Mouse (Mus musculus): ENCODE measurements around the gene Robo2.
"Not testable (repeated sequence)": the region's sequence is repeated elsewhere in the genome, so short reads cannot be mapped to it uniquely, and the experiment has no call there.

Gene Robo2

GRCm38 (mm10) chr16:74216879-74217415, 194.7 kb downstream of the Robo2 start:
- DNase-seq (ENCODE audit: extremely low read depth, insufficient read length, low spot score) = no peak

GRCm38 (mm10) chr16:74215791-74216190, 195.8 kb downstream of the Robo2 start:
- no peak for DNase-seq (ENCODE audit: extremely low read depth, insufficient read length, low spot score)

GRCm38 (mm10) chr16:74200705-74201104, 210.9 kb downstream of the Robo2 start:
- DNase-seq (ENCODE audit: extremely low read depth, insufficient read length, low spot score) = no peak

- no peak for DNase-seq (ENCODE audit: extremely low read depth, insufficient read length, low spot score)
These were observed 211.5 kb downstream of the Robo2 start for GRCm38 (mm10) chr16:74200024-74200703.

GRCm38 (mm10) chr16:74192979-74193554, 218.6 kb downstream of the Robo2 start:
- DNase-seq (ENCODE audit: extremely low read depth, insufficient read length, low spot score) = no peak

- no peak for DNase-seq (ENCODE audit: extremely low read depth, insufficient read length, low spot score)
These were observed 220.0 kb downstream of the Robo2 start for GRCm38 (mm10) chr16:74191621-74192020.

GRCm38 (mm10) chr16:74182509-74183113, 229.0 kb downstream of the Robo2 start:
- DNase-seq (ENCODE audit: extremely low read depth, insufficient read length, low spot score) = no peak

GRCm38 (mm10) chr16:74172673-74173072, 239.0 kb downstream of the Robo2 start:
- no peak for DNase-seq (ENCODE audit: extremely low read depth, insufficient read length, low spot score)

GRCm38 (mm10) chr16:74169642-74170041, 242.0 kb downstream of the Robo2 start:
- no peak for DNase-seq (ENCODE audit: extremely low read depth, insufficient read length, low spot score)

- DNase-seq (ENCODE audit: extremely low read depth, insufficient read length, low spot score) = no peak
These were observed 242.5 kb downstream of the Robo2 start for GRCm38 (mm10) chr16:74169121-74169520.

GRCm38 (mm10) chr16:74167832-74168231, 243.8 kb downstream of the Robo2 start:
- no peak for DNase-seq (ENCODE audit: extremely low read depth, insufficient read length, low spot score)

- DNase-seq (ENCODE audit: extremely low read depth, insufficient read length, low spot score) = no peak
These were observed 249.6 kb downstream of the Robo2 start for GRCm38 (mm10) chr16:74162041-74162440.

- DNase-seq (ENCODE audit: extremely low read depth, insufficient read length, low spot score) = no peak
These were observed 252.4 kb downstream of the Robo2 start for GRCm38 (mm10) chr16:74159189-74159588.

GRCm38 (mm10) chr16:74136181-74136580, 275.4 kb downstream of the Robo2 start:
- no peak for DNase-seq (ENCODE audit: extremely low read depth, insufficient read length, low spot score)

GRCm38 (mm10) chr16:74132833-74133232, 278.8 kb downstream of the Robo2 start:
- no peak for DNase-seq (ENCODE audit: extremely low read depth, insufficient read length, low spot score)

GRCm38 (mm10) chr16:74131370-74131769, 280.3 kb downstream of the Robo2 start:
- no peak for DNase-seq (ENCODE audit: extremely low read depth, insufficient read length, low spot score)

GRCm38 (mm10) chr16:74128443-74128983, 283.1 kb downstream of the Robo2 start:
- DNase-seq (ENCODE audit: extremely low read depth, insufficient read length, low spot score) = no peak

GRCm38 (mm10) chr16:74113155-74113554, 298.5 kb downstream of the Robo2 start:
- no peak for DNase-seq (ENCODE audit: extremely low read depth, insufficient read length, low spot score)

- DNase-seq (ENCODE audit: extremely low read depth, insufficient read length, low spot score) = no peak
These were observed 300.5 kb downstream of the Robo2 start for GRCm38 (mm10) chr16:74111101-74111500.

- not testable (repeated sequence) for DNase-seq (ENCODE audit: extremely low read depth, insufficient read length, low spot score)
These were observed 307.2 kb downstream of the Robo2 start for GRCm38 (mm10) chr16:74104449-74104848.

- DNase-seq (ENCODE audit: extremely low read depth, insufficient read length, low spot score) = no peak
These were observed 318.4 kb downstream of the Robo2 start for GRCm38 (mm10) chr16:74092997-74093801.

All from 3134 (cell line).